Mouse (Mus musculus): ENCODE data around the gene Arhgap27.
"Not testable (repeated sequence)": the region's sequence is repeated elsewhere in the genome, so short reads cannot be mapped to it uniquely, and the experiment has no call there.

Gene Arhgap27

GRCm38 (mm10) chr11:103292152-103292889 is 71.2 kb downstream of the Arhgap27 start:
- peak; percentile 57 for DNase-seq

GRCm38 (mm10) chr11:103290841-103291240 is 72.7 kb downstream of the Arhgap27 start:
- not testable (repeated sequence) for DNase-seq

- DNase-seq = no peak
These were observed 75.1 kb downstream of the Arhgap27 start for GRCm38 (mm10) chr11:103288291-103288963.

GRCm38 (mm10) chr11:103286910-103287309 is 76.6 kb downstream of the Arhgap27 start:
- no peak for DNase-seq

GRCm38 (mm10) chr11:103285951-103286350 is 77.5 kb downstream of the Arhgap27 start:
- no peak for DNase-seq

- DNase-seq = no peak
These were observed 78.2 kb downstream of the Arhgap27 start for GRCm38 (mm10) chr11:103285276-103285675.

- no peak for DNase-seq
These were observed 81.7 kb downstream of the Arhgap27 start for GRCm38 (mm10) chr11:103281784-103282183.
